Mouse (Mus musculus) MN1 (cell line): ENCODE measurements at regions not wholly inside any gene's neighbourhood (a gene's known extent, or its start where the extent isn't known, plus 50 kb on each side); places are given as distances from the start of the nearest gene placed in this dataset.
A peak's percentile ranks its signal among the peaks of the same experiment; 100 is the strongest.

Source experiments
- DNase-seq: peaks from one replicate; pipeline ENCODE4 v3.0.0-alpha.2; 2016; ENCODE audit warnings: low spot score

- DNase-seq: no peak
Observed at GRCm38 (mm10) chr10:95032760-95033716, 88.4 kb upstream of the Plxnc1 start.

- DNase-seq: no peak
Observed at GRCm38 (mm10) chr10:95031371-95031770, 86.7 kb upstream of the Plxnc1 start.

DNA sequence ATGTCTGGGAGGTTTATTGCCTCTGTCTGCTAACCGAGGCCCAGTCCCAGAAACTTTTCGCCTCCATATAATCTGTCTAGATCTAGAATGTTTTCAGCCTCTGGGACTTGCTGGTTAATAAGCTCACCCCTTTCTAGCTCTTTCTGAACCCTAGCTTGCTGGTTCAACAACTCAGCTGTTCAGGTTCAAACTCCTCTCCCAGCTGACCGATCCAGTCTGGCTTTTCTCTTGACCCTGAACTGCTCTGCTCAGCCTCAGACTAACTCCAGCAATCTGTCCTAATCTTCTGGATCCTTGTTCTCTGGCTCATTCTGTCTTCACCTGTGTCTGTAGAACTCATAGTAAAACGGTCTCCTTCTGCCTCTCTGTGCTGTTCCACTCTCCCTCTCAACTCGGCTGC, 86.2 kb upstream of the Plxnc1 start:
- no peak for DNase-seq

DNA sequence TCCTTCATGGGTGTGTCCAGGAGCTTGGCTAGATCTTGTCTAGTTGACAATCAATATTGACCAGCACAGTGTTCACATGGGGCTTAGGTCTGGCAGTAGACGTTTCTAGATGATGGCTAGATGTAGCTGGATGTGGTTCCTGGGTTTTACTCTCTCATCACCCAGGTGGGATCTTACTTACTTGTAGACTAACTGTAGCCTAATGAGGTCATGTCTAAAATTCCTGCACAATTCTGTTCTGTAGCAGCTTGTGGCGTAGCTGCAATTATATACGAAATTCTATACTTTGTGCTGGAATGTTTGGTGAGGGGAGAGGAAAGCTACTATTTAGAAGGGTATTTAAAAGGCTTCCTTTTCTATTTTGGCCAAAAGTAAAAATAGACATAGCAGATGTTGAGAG, 84.9 kb upstream of the Plxnc1 start:
- DNase-seq: no peak

DNA sequence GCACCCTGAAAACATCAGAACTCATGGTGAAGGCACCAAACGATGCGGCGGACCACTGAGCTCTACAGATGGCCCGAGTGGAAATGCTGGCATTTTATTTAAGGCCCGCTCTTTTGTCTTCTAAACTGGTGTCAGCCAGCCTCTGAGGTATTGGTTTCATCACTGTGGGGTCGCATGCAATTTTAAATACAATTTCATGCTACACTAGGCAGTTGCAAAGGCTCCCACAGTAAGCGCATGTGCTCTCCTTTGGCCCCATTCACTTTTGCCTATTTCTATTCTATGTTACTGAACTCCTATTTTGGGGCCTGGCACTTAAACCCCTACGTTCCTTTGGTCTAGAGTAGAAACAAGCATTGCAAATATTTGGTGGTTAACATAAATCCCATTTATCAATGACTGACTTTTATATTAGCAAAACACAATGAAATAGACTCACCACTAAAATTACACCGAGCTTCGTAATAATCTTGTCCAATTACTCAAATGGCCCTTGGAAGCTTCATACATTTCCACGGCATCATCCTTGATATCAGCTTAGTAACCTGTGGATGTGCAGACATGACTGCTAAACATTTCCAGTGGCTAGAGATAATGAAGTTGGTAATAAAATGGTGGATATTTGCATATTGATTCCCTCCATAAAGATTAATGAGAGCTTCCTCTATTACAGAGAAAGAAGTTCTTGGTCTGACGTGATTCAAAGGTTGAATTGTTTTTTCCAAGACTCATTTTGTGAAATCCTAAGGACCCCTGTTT, 81.1 kb upstream of the Plxnc1 start:
- no peak for DNase-seq

- no peak for DNase-seq
Observed at GRCm38 (mm10) chr10:95021209-95021608, 76.6 kb upstream of the Plxnc1 start.

DNA sequence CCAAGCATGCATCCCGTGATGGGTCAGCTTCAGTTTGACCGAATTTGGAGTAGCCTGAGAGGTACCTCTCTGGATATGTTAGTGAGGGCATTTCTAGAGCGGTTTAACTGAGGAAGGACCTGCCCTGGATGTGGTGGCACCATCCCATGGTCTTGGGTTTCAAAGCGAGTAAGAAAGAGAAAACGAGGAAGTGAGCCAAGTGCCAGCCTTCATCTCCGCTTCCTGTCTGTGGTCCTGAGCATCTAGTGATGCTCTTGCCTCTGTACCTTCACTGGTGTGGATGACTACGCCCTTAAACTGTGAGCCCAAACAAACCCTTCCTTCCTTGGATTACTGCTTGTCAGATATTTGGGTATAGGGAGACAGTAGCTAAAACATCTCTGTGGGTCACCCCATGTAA, 72.3 kb upstream of the Plxnc1 start:
- DNase-seq: no peak

GRCm38 (mm10) chr10:95015298-95015951, 70.8 kb upstream of the Plxnc1 start:
- DNase-seq: peak; percentile 11

DNA sequence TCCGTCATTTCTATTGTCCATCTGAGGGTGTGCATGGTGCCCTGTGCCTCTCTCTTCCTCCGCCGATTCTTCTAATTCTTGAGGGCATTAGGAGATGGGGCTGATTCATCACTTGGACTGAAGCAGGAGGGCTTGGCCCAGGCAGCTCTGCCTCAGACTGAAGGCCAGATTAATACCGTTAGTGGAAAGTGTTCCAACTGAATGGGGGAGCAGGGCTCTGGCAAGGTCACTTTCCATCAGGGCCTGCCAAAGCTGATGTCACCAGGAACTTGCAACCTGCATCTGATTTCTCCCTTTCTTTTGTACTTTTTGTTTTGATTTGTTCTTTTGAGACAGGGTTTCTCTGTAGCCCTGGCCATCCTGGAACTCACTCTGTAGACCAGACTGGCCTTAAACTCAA, 69.3 kb upstream of the Plxnc1 start:
- DNase-seq: peak; percentile 10

DNA sequence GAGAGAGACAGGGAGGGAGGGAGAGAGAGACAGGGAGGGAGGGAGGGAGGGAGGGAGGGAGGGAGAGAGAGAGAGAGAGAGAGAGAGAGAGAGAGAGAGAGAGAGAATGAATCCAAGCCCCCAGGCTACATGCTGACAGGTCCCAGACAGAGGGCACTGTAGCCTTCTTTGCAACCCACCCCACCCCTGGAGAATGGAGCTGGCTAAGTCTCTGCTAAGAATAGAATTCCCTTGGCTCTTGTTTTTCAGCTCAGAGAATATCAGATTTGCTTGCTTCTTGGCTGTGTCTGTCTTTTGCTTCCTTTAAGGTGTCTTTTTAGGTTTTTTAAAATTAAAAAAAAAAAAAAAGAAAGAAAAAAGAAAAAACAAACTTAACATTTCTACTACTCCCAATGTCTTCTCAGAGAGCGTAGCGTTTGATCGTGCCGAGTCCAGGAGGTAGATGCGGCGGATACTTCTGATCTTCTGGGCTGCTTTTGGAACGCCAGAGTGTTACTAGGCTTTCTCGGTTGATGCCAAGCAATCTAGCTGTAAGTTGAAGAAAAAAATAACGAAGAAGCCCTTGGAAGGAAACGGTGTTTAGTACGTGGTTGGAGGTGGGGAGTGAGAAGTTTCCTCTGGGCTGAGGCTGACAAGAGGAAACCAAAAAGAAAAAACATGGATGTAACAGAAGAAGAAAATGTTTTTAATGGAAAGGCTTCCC, 68.7 kb upstream of the Plxnc1 start:
- no peak for DNase-seq

DNA sequence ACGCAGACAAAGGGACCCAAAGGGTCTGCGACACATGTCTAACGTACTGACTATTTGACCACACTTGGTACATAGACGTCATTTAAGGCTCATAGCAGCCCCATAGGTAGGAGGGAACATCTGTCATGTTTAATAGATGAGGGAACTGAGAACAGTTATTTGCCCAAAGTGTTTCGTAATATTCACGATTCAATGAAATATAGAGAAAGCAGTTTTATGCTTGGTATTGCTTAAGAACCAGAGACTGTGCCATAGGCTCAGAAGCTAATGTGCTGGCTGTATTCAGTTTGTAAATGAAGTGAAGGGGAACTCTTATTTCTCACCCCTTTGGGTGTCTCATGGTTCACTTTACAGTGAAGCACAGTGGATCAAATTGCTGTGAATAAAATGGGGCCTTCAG, 65.7 kb upstream of the Plxnc1 start:
- no peak for DNase-seq

GRCm38 (mm10) chr10:95009081-95009480, 64.4 kb upstream of the Plxnc1 start:
- no peak for DNase-seq

GRCm38 (mm10) chr10:95004065-95004763, 59.6 kb upstream of the Plxnc1 start:
- no peak for DNase-seq

GRCm38 (mm10) chr10:95003621-95004020, 59.0 kb upstream of the Plxnc1 start:
- no peak for DNase-seq

DNA sequence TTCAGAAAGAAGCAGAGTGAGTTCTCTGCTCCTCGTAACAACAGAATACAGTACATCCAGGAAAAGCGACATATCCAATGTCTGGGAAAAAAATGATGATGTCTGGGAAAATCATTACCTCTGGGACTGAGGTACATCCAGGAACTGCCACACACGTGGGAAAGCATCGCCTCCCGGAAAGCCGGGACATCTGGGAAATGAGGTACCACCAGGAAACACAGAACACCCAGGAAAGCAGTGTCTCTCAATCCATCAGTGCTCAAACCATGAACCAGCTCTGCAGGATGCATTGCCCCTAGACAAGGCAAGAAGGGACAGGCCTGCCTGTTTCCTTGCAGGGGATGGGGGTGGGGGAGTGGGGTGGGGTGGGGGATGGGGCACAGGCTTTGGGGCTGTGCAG, 57.0 kb upstream of the Plxnc1 start:
- no peak for DNase-seq

GRCm38 (mm10) chr10:94999716-95000115, 55.1 kb upstream of the Plxnc1 start:
- no peak for DNase-seq
